Mouse (Mus musculus) thymus, postnatal 14 days (tissue): ENCODE measurements around the gene Zfp90.
A peak's percentile ranks its signal among the peaks of the same experiment; 100 is the strongest.
"Not testable (repeated sequence)": the region's sequence is repeated elsewhere in the genome, so short reads cannot be mapped to it uniquely, and the experiment has no call there.

Experiments
- DNase-seq: peaks from one replicate; pipeline ENCODE4 v3.0.0; 2021

The Zfp90 gene

GRCm38 (mm10) chr8:106415182-106415971 lies at the start of gene Zfp90:
Zfp90 (plus strand) TSS chr8:106415327.
- peak; percentile 92 for DNase-seq

GRCm38 (mm10) chr8:106368501-106368900 lies 46.6 kb upstream of the Zfp90 start:
- DNase-seq: no peak

GRCm38 (mm10) chr8:106369069-106369468 lies 46.1 kb upstream of the Zfp90 start:
- no peak for DNase-seq

- DNase-seq: no peak
Observed at GRCm38 (mm10) chr8:106375957-106376356, 39.2 kb upstream of the Zfp90 start.

- DNase-seq: no peak
Observed at GRCm38 (mm10) chr8:106376862-106377261, 38.3 kb upstream of the Zfp90 start.

GRCm38 (mm10) chr8:106378501-106379048 lies 36.6 kb upstream of the Zfp90 start:
- DNase-seq: no peak

- DNase-seq: peak; percentile 3
Observed at GRCm38 (mm10) chr8:106379357-106379756, 35.8 kb upstream of the Zfp90 start.

GRCm38 (mm10) chr8:106381026-106381425 lies 34.1 kb upstream of the Zfp90 start:
- DNase-seq: no peak

- no peak for DNase-seq
Observed at GRCm38 (mm10) chr8:106387801-106388415, 27.2 kb upstream of the Zfp90 start.

- no peak for DNase-seq
Observed at GRCm38 (mm10) chr8:106394493-106394892, 20.6 kb upstream of the Zfp90 start.

GRCm38 (mm10) chr8:106399694-106400093 lies 15.4 kb upstream of the Zfp90 start:
- DNase-seq: no peak

- DNase-seq: no peak
Observed at GRCm38 (mm10) chr8:106400181-106400580, 14.9 kb upstream of the Zfp90 start.

- peak; percentile 30 for DNase-seq
Observed at GRCm38 (mm10) chr8:106403246-106403933, 11.7 kb upstream of the Zfp90 start.

GRCm38 (mm10) chr8:106404825-106405224 lies 10.3 kb upstream of the Zfp90 start:
- no peak for DNase-seq

- no peak for DNase-seq
Observed at GRCm38 (mm10) chr8:106405810-106406209, 9.3 kb upstream of the Zfp90 start.

GRCm38 (mm10) chr8:106410055-106410454 lies 5.1 kb upstream of the Zfp90 start:
- no peak for DNase-seq

GRCm38 (mm10) chr8:106410564-106410963 lies 4.6 kb upstream of the Zfp90 start:
- DNase-seq: no peak

- peak; percentile 60 for DNase-seq
Observed at GRCm38 (mm10) chr8:106411783-106412451, 3.2 kb upstream of the Zfp90 start.

- no peak for DNase-seq
Observed at GRCm38 (mm10) chr8:106417692-106418091, 2.6 kb downstream of the Zfp90 start.

- no peak for DNase-seq
Observed at GRCm38 (mm10) chr8:106431088-106431487, 16.0 kb downstream of the Zfp90 start.

GRCm38 (mm10) chr8:106431952-106432351 lies 16.8 kb downstream of the Zfp90 start:
- DNase-seq: not testable (repeated sequence)

- DNase-seq: peak; percentile 78
Observed at GRCm38 (mm10) chr8:106432954-106433570, 17.9 kb downstream of the Zfp90 start.
